Mouse (Mus musculus): ENCODE measurements at regions not wholly inside any gene's neighbourhood (a gene's known extent, or its start where the extent isn't known, plus 50 kb on each side); places are given as distances from the start of the nearest gene placed in this dataset.
A peak's percentile ranks its signal among the peaks of the same experiment; 100 is the strongest.

DNA sequence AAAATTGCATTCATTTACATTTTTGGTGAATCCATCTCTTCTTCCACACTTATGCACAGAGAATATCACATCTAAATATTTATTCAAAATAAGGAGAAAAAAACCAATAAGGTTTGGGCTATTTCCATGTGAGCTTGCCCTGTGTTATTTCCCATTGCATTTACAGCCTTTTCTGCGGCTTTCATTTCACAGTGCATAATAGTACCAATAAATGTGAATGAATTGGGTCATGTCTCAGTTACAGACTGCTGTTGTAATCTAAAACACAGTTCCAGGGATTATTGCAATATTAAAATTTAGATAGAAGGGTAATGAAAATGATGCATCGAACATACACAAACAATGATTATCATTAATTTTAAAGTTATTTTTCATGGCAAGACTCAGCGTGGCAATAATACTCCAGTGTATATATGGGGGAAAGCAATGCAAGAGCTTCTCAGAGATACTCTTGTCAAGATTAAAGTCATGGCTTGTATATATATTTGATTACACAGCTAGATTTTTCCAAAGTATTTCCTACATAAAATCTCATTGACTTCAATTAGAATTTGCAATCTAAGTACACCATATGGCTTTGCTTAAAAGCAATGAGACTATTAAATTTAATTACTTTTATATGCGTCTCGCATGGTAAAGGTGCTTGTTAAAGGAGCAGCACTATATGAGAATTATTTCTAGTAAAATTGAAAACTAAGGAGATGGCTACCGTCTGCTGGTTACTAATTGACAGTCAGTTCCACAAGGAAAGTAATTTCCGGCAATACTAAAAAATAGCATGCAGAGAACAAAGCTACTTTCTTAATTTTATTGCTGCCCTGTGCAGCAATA is 782.1 kb upstream of the Cdh9 start:
- no peak overlapping the region for H3K4me2 ChIP-seq
- 90% methylated on average over 7 of the region's 7 CpGs for WGBS
- no peak overlapping the region for H3K9ac ChIP-seq
- no peak overlapping the region for H3K27ac ChIP-seq
- no peaks in the 10 kb centered on the region for H3K36me3 ChIP-seq (replicated peaks)
- H3K27me3 ChIP-seq = no peaks in the 10 kb centered on the region
- no peak overlapping the region for H3K4me3 ChIP-seq (replicated peaks)
- H3K4me1 ChIP-seq = no peaks in the 10 kb centered on the region
- ATAC-seq (ENCODE audit: low FRiP score) = no peak
- H3K9me3 ChIP-seq = no peaks in the 10 kb centered on the region

GRCm38 (mm10) chr15:15959411-15959810 is 769.1 kb upstream of the Cdh9 start:
- Histone ChIP-seq H3K9me3 (no peaks in the 10 kb centered on the region), H3K9ac (no peak overlapping the region), H3K4me1 (no peaks in the 10 kb centered on the region), H3K27me3 (no peaks in the 10 kb centered on the region), H3K4me2 (no peak overlapping the region), H3K36me3 (replicated peaks) (no peaks in the 10 kb centered on the region), H3K27ac (no peak overlapping the region), H3K4me3 (replicated peaks) (no peak overlapping the region)
- WGBS = 90% methylated on average over 3 of the region's 3 CpGs
- no peak for ATAC-seq (ENCODE audit: low FRiP score)

- H3K27me3 ChIP-seq = no peaks in the 10 kb centered on the region
- no peaks in the 10 kb centered on the region for H3K36me3 ChIP-seq (replicated peaks)
- H3K9ac ChIP-seq = no peak overlapping the region
- no peak overlapping the region for H3K27ac ChIP-seq
- no peak overlapping the region for H3K4me3 ChIP-seq (replicated peaks)
- no peak for ATAC-seq (ENCODE audit: low FRiP score)
- no peak overlapping the region for H3K4me2 ChIP-seq
- no peaks in the 10 kb centered on the region for H3K9me3 ChIP-seq
- 62% methylated on average over 1 of the region's 1 CpGs for WGBS
- no peaks in the 10 kb centered on the region for H3K4me1 ChIP-seq
These were observed 760.0 kb upstream of the Cdh9 start for GRCm38 (mm10) chr15:15968518-15968917.

- WGBS = 81% methylated on average over 4 of the region's 4 CpGs
- ATAC-seq (ENCODE audit: low FRiP score) = peak; percentile 70; the same call in 1 of the 2 replicates
These were observed 751.8 kb upstream of the Cdh9 start for GRCm38 (mm10) chr15:15976788-15977187.

More at GRCm38 (mm10) chr15:15976788-15977187, 751.8 kb upstream of the Cdh9 start:
- Histone ChIP-seq H3K4me3 (replicated peaks) (no peak overlapping the region), H3K36me3 (replicated peaks) (no peaks in the 10 kb centered on the region), H3K27me3 (no peaks in the 10 kb centered on the region), H3K27ac (no peak overlapping the region), H3K4me1 (no peaks in the 10 kb centered on the region), H3K9me3 (no peaks in the 10 kb centered on the region), H3K9ac (no peak overlapping the region), H3K4me2 (no peak overlapping the region)

All from forebrain, embryonic 12.5 days (tissue).